Mouse (Mus musculus): ENCODE data around the gene Batf2. TPM values are rescaled to one million over a fixed set of nuclear protein-coding genes. Genes with fewer than 3 reads are reported as not detected.
A peak's percentile ranks its signal among the peaks of the same experiment; 100 is the strongest.

The Batf2 gene
- polyA plus RNA-seq, 1 experiment: 4.8 TPM

- Histone ChIP-seq H3K27ac (ENCODE audit: insufficient read depth, low read depth, low read length) (no peak overlapping the region), H3K4me1 (ENCODE audit: control insufficient read depth, insufficient read depth, low read length) (peaks cover 4% of the 10 kb centered on the region; the same call in 1 of the 2 replicates), H3K4me3 (ENCODE audit: insufficient read depth, low read depth, low read length) (no peak overlapping the region), H3K27me3 (replicated peaks; ENCODE audit: control insufficient read depth, insufficient read depth, low read length) (no peaks in the 10 kb centered on the region), H3K36me3 (ENCODE audit: control insufficient read depth, insufficient read depth, low read length) (no peaks in the 10 kb centered on the region)
- WGBS: 30% methylated on average over 6 of the region's 6 CpGs
- no peak for TF ChIP-seq CTCF (conservative IDR thresholded peaks at IDR 0.05; ENCODE audit: insufficient read depth, insufficient read length, low read depth, low read length)
- DNase-seq: peak; percentile 69
Measured at GRCm38 (mm10) chr19:6113116-6113515, 27.7 kb upstream of the Batf2 start.

GRCm38 (mm10) chr19:6116113-6116850 is 24.5 kb upstream of the Batf2 start:
- H3K27me3 ChIP-seq (replicated peaks; ENCODE audit: control insufficient read depth, insufficient read depth, low read length): no peaks in the 10 kb centered on the region
- H3K4me1 ChIP-seq (ENCODE audit: control insufficient read depth, insufficient read depth, low read length): peaks cover 7% of the 10 kb centered on the region; the same call in 1 of the 2 replicates
- DNase-seq: peak; percentile 68
- no peak overlapping the region for H3K4me3 ChIP-seq (ENCODE audit: insufficient read depth, low read depth, low read length)
- no peak overlapping the region for H3K27ac ChIP-seq (ENCODE audit: insufficient read depth, low read depth, low read length)
- no peaks in the 10 kb centered on the region for H3K36me3 ChIP-seq (ENCODE audit: control insufficient read depth, insufficient read depth, low read length)
- 73% methylated on average over 15 of the region's 15 CpGs for WGBS
- TF ChIP-seq POLR2A (IDR thresholded peaks at IDR 0.05; ENCODE audit: low read depth, low read length) (no peak), CTCF (conservative IDR thresholded peaks at IDR 0.05; ENCODE audit: insufficient read depth, insufficient read length, low read depth, low read length) (no peak)

- no peak for DNase-seq
- H3K27ac ChIP-seq (ENCODE audit: insufficient read depth, low read depth, low read length): peak overlapping the region; percentile 40
- H3K27me3 ChIP-seq (replicated peaks; ENCODE audit: control insufficient read depth, insufficient read depth, low read length): no peaks in the 10 kb centered on the region
- peak overlapping the region; percentile 77 for H3K4me3 ChIP-seq (ENCODE audit: insufficient read depth, low read depth, low read length)
- peaks cover 7% of the 10 kb centered on the region; the same call in 1 of the 2 replicates for H3K4me1 ChIP-seq (ENCODE audit: control insufficient read depth, insufficient read depth, low read length)
- TF ChIP-seq CTCF (conservative IDR thresholded peaks at IDR 0.05; ENCODE audit: insufficient read depth, insufficient read length, low read depth, low read length): no peak
- no peak for TF ChIP-seq POLR2A (IDR thresholded peaks at IDR 0.05; ENCODE audit: low read depth, low read length)
- WGBS: 4% methylated on average over 32 of the region's 32 CpGs
- no peaks in the 10 kb centered on the region for H3K36me3 ChIP-seq (ENCODE audit: control insufficient read depth, insufficient read depth, low read length)
Measured at GRCm38 (mm10) chr19:6117346-6117985, 23.3 kb upstream of the Batf2 start.

- DNase-seq: peak; percentile 95
- Histone ChIP-seq H3K27me3 (replicated peaks; ENCODE audit: control insufficient read depth, insufficient read depth, low read length) (no peaks in the 10 kb centered on the region), H3K4me3 (ENCODE audit: insufficient read depth, low read depth, low read length) (peak within 1 kb of the TSS; percentile 77), H3K27ac (ENCODE audit: insufficient read depth, low read depth, low read length) (peak within 1 kb of the TSS; percentile 44), H3K36me3 (ENCODE audit: control insufficient read depth, insufficient read depth, low read length) (no peaks in the 10 kb centered on the region), H3K4me1 (ENCODE audit: control insufficient read depth, insufficient read depth, low read length) (peaks cover 3% of the 10 kb centered on the region; the same call in 1 of the 2 replicates)
- under 1% methylated on average over 77 of the region's 77 CpGs for WGBS
- TF ChIP-seq CTCF (conservative IDR thresholded peaks at IDR 0.05; ENCODE audit: insufficient read depth, insufficient read length, low read depth, low read length) (no peak), POLR2A (IDR thresholded peaks at IDR 0.05; ENCODE audit: low read depth, low read length) (peak; percentile 16)
Measured at GRCm38 (mm10) chr19:6117986-6118676, 22.7 kb upstream of the Batf2 start, which contains the start of gene Sac3d1. TSS of gene Sac3d1 (minus strand) at chr19:6118650.

- H3K27ac ChIP-seq (ENCODE audit: insufficient read depth, low read depth, low read length): peak overlapping the region; percentile 44
- H3K4me3 ChIP-seq (ENCODE audit: insufficient read depth, low read depth, low read length): peak overlapping the region; percentile 15
- H3K4me1 ChIP-seq (ENCODE audit: control insufficient read depth, insufficient read depth, low read length): peaks cover 3% of the 10 kb centered on the region; the same call in 1 of the 2 replicates
- 3% methylated on average over 8 of the region's 8 CpGs for WGBS
- DNase-seq: no peak
- no peaks in the 10 kb centered on the region for H3K27me3 ChIP-seq (replicated peaks; ENCODE audit: control insufficient read depth, insufficient read depth, low read length)
- H3K36me3 ChIP-seq (ENCODE audit: control insufficient read depth, insufficient read depth, low read length): no peaks in the 10 kb centered on the region
- TF ChIP-seq CTCF (conservative IDR thresholded peaks at IDR 0.05; ENCODE audit: insufficient read depth, insufficient read length, low read depth, low read length): no peak
- TF ChIP-seq POLR2A (IDR thresholded peaks at IDR 0.05; ENCODE audit: low read depth, low read length): no peak
Measured at GRCm38 (mm10) chr19:6118677-6119185, 22.1 kb upstream of the Batf2 start.

- no peak for DNase-seq
- Histone ChIP-seq H3K27ac (ENCODE audit: insufficient read depth, low read depth, low read length) (no peak overlapping the region), H3K4me1 (ENCODE audit: control insufficient read depth, insufficient read depth, low read length) (peaks cover 5% of the 10 kb centered on the region; the same call in 1 of the 2 replicates), H3K27me3 (replicated peaks; ENCODE audit: control insufficient read depth, insufficient read depth, low read length) (no peaks in the 10 kb centered on the region), H3K36me3 (ENCODE audit: control insufficient read depth, insufficient read depth, low read length) (no peaks in the 10 kb centered on the region), H3K4me3 (ENCODE audit: insufficient read depth, low read depth, low read length) (no peak overlapping the region)
- TF ChIP-seq POLR2A (IDR thresholded peaks at IDR 0.05; ENCODE audit: low read depth, low read length): no peak
- no peak for TF ChIP-seq CTCF (conservative IDR thresholded peaks at IDR 0.05; ENCODE audit: insufficient read depth, insufficient read length, low read depth, low read length)
- 49% methylated on average over 19 of the region's 19 CpGs for WGBS
Measured at GRCm38 (mm10) chr19:6121761-6122160, 19.0 kb upstream of the Batf2 start.

All from kidney, adult 2 months (tissue).